Mouse (Mus musculus) MEL-GATA-1-ER (cell line): ENCODE measurements around the gene Ctdspl.

ENCODE experiments used
- DNase-seq: peaks from one replicate; pipeline ENCODE4 v3.0.0-alpha.2; 2012; ENCODE audit warnings: low read depth; ENCODE audit errors: extremely low read depth

Ctdspl gene

DNA sequence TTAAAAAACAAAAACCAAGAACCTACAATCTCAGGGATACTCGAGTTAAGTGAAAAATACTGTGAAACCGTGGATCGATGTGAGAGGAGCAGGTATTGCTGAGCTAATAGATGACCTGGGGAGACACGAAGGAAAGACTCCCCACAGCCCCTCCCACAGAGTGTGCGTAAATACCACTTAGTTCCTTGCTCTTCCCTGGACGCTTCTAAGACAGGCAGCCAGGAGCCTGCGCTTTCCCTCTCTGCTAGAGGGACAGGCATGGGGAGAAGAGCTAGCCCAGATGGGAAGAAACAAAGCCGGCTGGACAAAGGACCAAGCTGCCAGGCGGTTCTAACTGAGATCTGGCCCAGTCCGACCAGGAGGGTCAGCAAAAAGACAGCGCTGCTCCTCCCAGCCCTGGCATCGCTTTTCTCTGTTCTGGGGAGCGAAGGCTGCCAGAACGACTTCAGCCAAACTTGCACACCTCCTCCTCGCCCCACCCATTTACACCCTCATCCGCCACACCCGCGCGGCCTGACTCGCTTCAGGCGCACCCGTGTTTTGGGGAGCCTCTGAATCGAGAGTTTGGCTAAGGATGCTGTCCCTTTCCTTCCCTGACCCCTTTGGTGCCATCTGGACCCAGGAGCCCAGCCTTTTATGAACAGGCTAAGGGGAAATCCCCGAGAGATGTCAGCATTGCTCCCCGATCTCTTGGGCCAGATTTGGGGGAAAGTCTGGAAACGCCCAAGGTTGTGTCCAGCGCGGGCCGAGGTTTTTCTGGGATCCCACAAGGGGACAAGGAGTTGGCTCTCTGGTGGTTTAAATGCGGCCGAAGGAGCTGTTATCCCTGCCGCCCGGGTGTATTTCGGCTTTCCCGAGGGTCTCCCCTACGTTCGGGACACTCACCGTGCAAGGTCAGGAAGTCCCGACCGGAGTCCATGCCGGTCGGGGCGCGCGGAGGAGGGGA is 166.5 kb downstream of the Ctdspl start:
- no peak for DNase-seq
